Mouse (Mus musculus) liver, postnatal 0 days (tissue): Measurements from ENCODE around the gene Slc39a5. TPM values are rescaled to one million over a fixed set of nuclear protein-coding genes. Genes with fewer than 3 reads are reported as not detected.

Experiments used
- ATAC-seq: fragments of 200-750 bp; cut with Nextera tagmentation; 2 replicates; pipeline ENCODE4 v1.8.0; 2017; ENCODE audit warnings: mild to moderate bottlenecking, moderate library complexity
- DNase-seq: peaks from one replicate; pipeline ENCODE4 v3.0.0-alpha.2; 2016
- H3K27ac ChIP-seq: fragments of 300-500 bp; sonication (generic); 2 replicates; pipeline ENCODE4 v1.5.1; 2014; ENCODE audit warnings: antibody characterized with exemption, moderate library complexity, mild to moderate bottlenecking, low read depth
- H3K27me3 ChIP-seq: fragments of 300-500 bp; sonication (generic); 2 replicates; pipeline ENCODE4 v1.6.1; 2014; ENCODE audit warnings: low read length, control low read depth, mixed read lengths; ENCODE audit not compliant: insufficient read depth
- H3K36me3 ChIP-seq: fragments of 300-500 bp; sonication (generic); replicated peaks from 2 replicates; pipeline ENCODE4 v1.6.1; 2014; ENCODE audit warnings: mild to moderate bottlenecking, control low read depth, low read length, moderate library complexity, mixed read lengths; ENCODE audit not compliant: insufficient read depth
- H3K4me1 ChIP-seq: fragments of 300-500 bp; sonication (generic); 2 replicates; pipeline ENCODE4 v1.6.1; 2014; ENCODE audit warnings: antibody characterized with exemption, mild to moderate bottlenecking, control low read depth; ENCODE audit not compliant: insufficient read depth
- H3K4me2 ChIP-seq: fragments of 300-500 bp; sonication (generic); 2 replicates; pipeline ENCODE4 v1.6.1; 2014; ENCODE audit warnings: low read depth, mild to moderate bottlenecking, low read length, moderate library complexity, mixed read lengths
- H3K4me3 ChIP-seq: fragments of 300-500 bp; sonication (generic); 2 replicates; pipeline ENCODE4 v1.5.1; 2014; ENCODE audit warnings: low read depth, low read length
- H3K9ac ChIP-seq: fragments of 300-500 bp; sonication (generic); replicated peaks from 2 replicates; pipeline ENCODE4 v1.6.1; 2014; ENCODE audit warnings: mild to moderate bottlenecking, moderate library complexity
- H3K9me3 ChIP-seq: fragments of 300-500 bp; sonication (generic); 2 replicates; pipeline ENCODE4 v1.6.1; 2016; ENCODE audit warnings: mild to moderate bottlenecking, control low read depth, low read length, mixed read lengths
- CTCF ChIP-seq: sonication (generic); IDR thresholded peaks from 2 replicates; pipeline ENCODE4 v1.5.1; 2016; ENCODE audit warnings: antibody characterized with exemption, low read depth
- EP300 ChIP-seq: IDR thresholded peaks from 2 replicates; pipeline ENCODE4 v1.6.1; 2016; ENCODE audit warnings: antibody characterized with exemption, low read depth, mild to moderate bottlenecking
- WGBS: fragments of 180-500 bp; shearing (Covaris S2); extraction: QIAGEN DNeasy Blood & Tissue Kit; methylation state at CpG from one replicate; pipeline ENCODE4 v1.1.7; 2014; ENCODE audit not compliant: insufficient replicate concordance; 5-methylcytosine and 5-hydroxymethylcytosine counted together
- polyA plus RNA-seq: library from polyadenylated mRNA; unstranded; fragments of >200 nt; fragmentation: Nextera tagmentation; extraction: Ambion mirVana; gene quantifications from 2 replicates; pipeline ENCODE4 v1.2.1, GENCODE M21; 2015

Slc39a5 gene
- polyA plus RNA-seq, 1 experiment from 2014 or later, result 64.1 TPM

DNA sequence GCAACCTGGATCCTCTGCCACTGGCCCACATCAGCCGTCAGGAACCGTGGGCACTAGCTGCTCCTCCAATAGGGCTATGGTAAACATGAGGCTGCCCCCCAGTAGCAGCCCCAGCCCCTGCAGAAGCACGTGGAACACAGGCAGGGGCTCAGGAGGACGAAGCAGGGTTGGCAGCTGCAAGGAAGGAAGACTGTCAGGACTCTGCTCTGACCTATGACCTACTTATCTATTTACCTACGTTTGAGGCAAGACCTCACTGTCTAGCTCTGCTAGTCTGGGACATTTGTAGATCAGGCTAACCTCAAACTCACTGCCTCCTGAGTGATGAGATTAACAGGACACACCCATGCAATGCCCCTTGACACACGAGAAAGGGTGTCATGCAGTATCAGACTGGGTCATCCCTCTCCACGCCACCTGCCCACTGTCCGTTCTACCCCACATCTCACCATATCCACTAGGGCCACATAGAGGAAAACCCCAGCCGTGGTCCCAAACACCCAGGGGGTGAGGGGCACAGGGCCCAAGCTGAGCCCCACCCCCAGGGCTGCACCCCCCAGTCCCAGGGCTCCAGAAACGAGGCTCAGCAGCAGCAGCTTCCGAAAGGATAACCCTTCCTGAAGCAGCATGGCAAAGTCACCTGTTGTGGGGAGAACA, 4.9 kb downstream of the Slc39a5 start:
- H3K9me3 ChIP-seq, result no peaks in the 10 kb centered on the region
- ATAC-seq (peak; percentile 73), DNase-seq (no peak)
- H3K4me2 ChIP-seq, result no peak overlapping the region
- H3K9ac ChIP-seq, result no peak overlapping the region
- H3K4me3 ChIP-seq, result no peak overlapping the region
- peaks cover 15% of the 10 kb centered on the region; the same call in 1 of the 2 replicates for H3K4me1 ChIP-seq
- TF ChIP-seq EP300 (no peak), CTCF (no peak)
- H3K36me3 ChIP-seq, result peaks cover 9% of the 10 kb centered on the region
- peak overlapping the region; percentile 53; the same call in 1 of the 2 replicates for H3K27ac ChIP-seq
- no peaks in the 10 kb centered on the region for H3K27me3 ChIP-seq
- 58% methylated on average over 11 of the region's 11 CpGs for WGBS

GRCm38 (mm10) chr10:128391850-128392249, 9.2 kb downstream of the Slc39a5 start:
- TF ChIP-seq CTCF (no peak), EP300 (no peak)
- Histone ChIP-seq H3K27me3 (no peaks in the 10 kb centered on the region), H3K27ac (no peak overlapping the region), H3K9ac (no peak overlapping the region), H3K9me3 (no peaks in the 10 kb centered on the region), H3K4me1 (peaks cover 13% of the 10 kb centered on the region; the same call in 1 of the 2 replicates), H3K4me2 (no peak overlapping the region), H3K4me3 (no peak overlapping the region), H3K36me3 (peaks cover 50% of the 10 kb centered on the region)
- DNase-seq, result no peak
- no peak for ATAC-seq
- WGBS, result 74% methylated on average over 6 of the region's 6 CpGs

DNA sequence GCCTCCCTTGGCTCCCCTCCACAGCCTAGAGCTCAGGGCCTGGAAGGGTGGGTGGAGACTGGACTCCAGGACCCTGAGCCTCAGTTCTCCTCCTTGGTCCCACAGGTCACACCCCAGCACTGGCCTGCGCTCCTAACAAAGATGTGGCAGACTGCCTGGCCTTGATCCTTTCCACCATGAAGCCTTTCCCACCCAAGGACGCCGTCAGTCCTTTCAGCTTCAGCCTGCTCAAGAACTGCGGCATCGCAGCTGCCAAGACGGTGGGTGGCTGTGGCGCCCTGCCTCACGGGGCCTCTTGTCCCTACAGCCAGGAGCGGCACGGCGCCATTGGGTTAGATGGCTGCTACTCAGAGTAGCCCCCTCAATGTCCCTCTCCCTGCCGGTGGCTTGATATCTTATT, 10.7 kb downstream of the Slc39a5 start:
- Histone ChIP-seq H3K9ac (no peak overlapping the region), H3K27me3 (no peaks in the 10 kb centered on the region), H3K4me2 (no peak overlapping the region), H3K27ac (no peak overlapping the region), H3K4me3 (no peak overlapping the region), H3K36me3 (peaks cover 64% of the 10 kb centered on the region), H3K9me3 (no peaks in the 10 kb centered on the region), H3K4me1 (peaks cover under 1% of the 10 kb centered on the region; the same call in 1 of the 2 replicates)
- TF ChIP-seq EP300, result no peak
- TF ChIP-seq CTCF, result no peak
- ATAC-seq (no peak), DNase-seq (no peak)
- WGBS, result 92% methylated on average over 12 of the region's 12 CpGs

GRCm38 (mm10) chr10:128389570-128389969, 11.5 kb downstream of the Slc39a5 start:
- 74% methylated on average over 6 of the region's 6 CpGs for WGBS
- DNase-seq, result no peak
- H3K9me3 ChIP-seq, result no peaks in the 10 kb centered on the region

GRCm38 (mm10) chr10:128388941-128389340, 12.1 kb downstream of the Slc39a5 start:
- H3K27ac ChIP-seq, result no peak overlapping the region
- H3K4me2 ChIP-seq, result no peak overlapping the region
- DNase-seq (no peak), ATAC-seq (no peak)
- 91% methylated on average over 14 of the region's 14 CpGs for WGBS
- no peaks in the 10 kb centered on the region for H3K27me3 ChIP-seq
- TF ChIP-seq EP300, result no peak
- no peak for TF ChIP-seq CTCF
- peaks cover 77% of the 10 kb centered on the region for H3K36me3 ChIP-seq
- H3K4me1 ChIP-seq, result no peaks in the 10 kb centered on the region
- no peak overlapping the region for H3K4me3 ChIP-seq
- no peak overlapping the region for H3K9ac ChIP-seq
- no peaks in the 10 kb centered on the region for H3K9me3 ChIP-seq

More at GRCm38 (mm10) chr10:128389570-128389969, 11.5 kb downstream of the Slc39a5 start:
- Histone ChIP-seq H3K27ac (no peak overlapping the region), H3K4me3 (no peak overlapping the region), H3K4me2 (no peak overlapping the region), H3K27me3 (no peaks in the 10 kb centered on the region), H3K9ac (no peak overlapping the region; the same call in 1 of the 2 replicates), H3K36me3 (peaks cover 71% of the 10 kb centered on the region), H3K4me1 (no peaks in the 10 kb centered on the region)
- no peak for TF ChIP-seq EP300
- no peak for TF ChIP-seq CTCF
- ATAC-seq, result peak; percentile 31; the same call in 1 of the 2 replicates

- Histone ChIP-seq H3K9ac (no peak overlapping the region), H3K27me3 (no peaks in the 10 kb centered on the region), H3K4me1 (no peaks in the 10 kb centered on the region), H3K4me2 (no peak overlapping the region), H3K9me3 (no peaks in the 10 kb centered on the region), H3K4me3 (no peak overlapping the region), H3K36me3 (peaks cover 92% of the 10 kb centered on the region), H3K27ac (no peak overlapping the region)
- WGBS, result 89% methylated on average over 7 of the region's 7 CpGs
- TF ChIP-seq EP300 (no peak), CTCF (no peak)
- no peak for ATAC-seq
- DNase-seq, result no peak
These were observed 15.1 kb downstream of the Slc39a5 start for GRCm38 (mm10) chr10:128385902-128386301.

GRCm38 (mm10) chr10:128382482-128382881, 18.5 kb downstream of the Slc39a5 start:
- peak; percentile 90 for ATAC-seq
- no peak for DNase-seq
- no peaks in the 10 kb centered on the region for H3K27me3 ChIP-seq
- H3K36me3 ChIP-seq, result peaks cover 75% of the 10 kb centered on the region
- H3K9ac ChIP-seq, result no peak overlapping the region
- H3K27ac ChIP-seq, result no peak overlapping the region
- no peak overlapping the region for H3K4me2 ChIP-seq
- H3K4me1 ChIP-seq, result peaks cover 10% of the 10 kb centered on the region
- WGBS, result 74% methylated on average over 8 of the region's 8 CpGs
- H3K9me3 ChIP-seq, result no peaks in the 10 kb centered on the region
- TF ChIP-seq CTCF (no peak), EP300 (no peak)
- H3K4me3 ChIP-seq, result no peak overlapping the region
